Mouse (Mus musculus) thymus, adult 2 months (tissue): ENCODE results near the gene Shisa2. TPM values are rescaled to one million over a fixed set of nuclear protein-coding genes. Genes with fewer than 3 reads are reported as not detected.
A peak's percentile ranks its signal among the peaks of the same experiment; 100 is the strongest.

Experiments
- DNase-seq: peaks from one replicate; pipeline ENCODE4 v3.0.0; 2021
- H3K27ac ChIP-seq: fragments of 200-500 bp; 2 replicates; pipeline ENCODE4 v1.5.1; 2012; ENCODE audit warnings: low read length, control low read depth; ENCODE audit not compliant: control insufficient read depth, insufficient read depth
- H3K27me3 ChIP-seq: fragments of 200-500 bp; 2 replicates; pipeline ENCODE4 v1.6.1; 2012; ENCODE audit warnings: mild to moderate bottlenecking, low read length, moderate library complexity, mixed read lengths; ENCODE audit not compliant: control insufficient read depth, insufficient read depth
- H3K36me3 ChIP-seq: fragments of 200-500 bp; 2 replicates; pipeline ENCODE4 v1.6.1; 2012; ENCODE audit warnings: mild to moderate bottlenecking, low read length, moderate library complexity; ENCODE audit not compliant: control insufficient read depth, insufficient read depth
- H3K4me1 ChIP-seq: fragments of 200-500 bp; replicated peaks from 2 replicates; pipeline ENCODE4 v1.6.1; 2012; ENCODE audit warnings: low read length; ENCODE audit not compliant: control insufficient read depth, insufficient read depth
- H3K4me3 ChIP-seq: fragments of 200-500 bp; 2 replicates; pipeline ENCODE4 v1.5.1; 2012; ENCODE audit warnings: mild to moderate bottlenecking, low read length, control low read depth, moderate library complexity; ENCODE audit not compliant: control insufficient read depth, insufficient read depth
- CTCF ChIP-seq: fragments of 200-500 bp; IDR thresholded peaks from 2 replicates; pipeline ENCODE4 v1.5.1; 2012; ENCODE audit warnings: mild to moderate bottlenecking, control low read depth, low read length, moderate library complexity, borderline replicate concordance; ENCODE audit not compliant: control insufficient read depth, poor library complexity, insufficient read depth; ENCODE audit errors: extremely low read depth
- POLR2A ChIP-seq: fragments of 200-500 bp; IDR thresholded peaks from 2 replicates; pipeline ENCODE4 v1.6.1; 2012; ENCODE audit warnings: mild to moderate bottlenecking, low read length, control low read depth, moderate library complexity; ENCODE audit not compliant: control insufficient read depth, poor library complexity, insufficient read depth; ENCODE audit errors: extremely low read depth
- WGBS: fragments of 180-500 bp; shearing (Covaris S2); methylation state at CpG from one replicate; pipeline ENCODE4 v1.1.7; 2018; 5-methylcytosine and 5-hydroxymethylcytosine counted together
- polyA plus RNA-seq: library from polyadenylated mRNA; depleted of rRNA; stranded (reverse); fragments of >200 nt; gene quantifications from 2 replicates; pipeline ENCODE4 v1.2.3, GENCODE M21; 2012

Gene Shisa2
- polyA plus RNA-seq, 1 experiment = 37.2 TPM

DNA sequence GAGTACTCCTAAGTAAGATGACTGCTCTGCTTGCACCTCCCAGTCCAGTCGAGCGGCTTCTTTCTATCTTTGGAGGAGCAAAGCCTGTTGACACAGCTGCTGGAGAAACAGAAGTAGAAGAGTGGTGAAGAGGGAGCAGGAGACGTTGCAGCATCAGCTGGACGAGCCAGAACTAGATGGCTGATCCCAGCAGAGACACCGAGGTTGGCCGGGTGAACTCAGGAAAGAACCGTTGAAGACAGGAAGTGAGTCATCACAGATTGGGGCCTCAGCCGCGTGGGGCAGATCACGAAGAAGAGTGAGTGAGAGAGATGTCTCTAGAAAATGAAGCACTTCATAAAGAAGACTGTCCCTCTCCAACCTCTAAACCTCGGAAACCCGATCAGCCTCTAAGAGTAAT, 18.5 kb downstream of the Shisa2 start:
- Histone ChIP-seq H3K27ac (no peak overlapping the region), H3K4me3 (no peak overlapping the region), H3K27me3 (no peaks in the 10 kb centered on the region), H3K36me3 (no peaks in the 10 kb centered on the region), H3K4me1 (peaks cover 24% of the 10 kb centered on the region)
- TF ChIP-seq CTCF (no peak), POLR2A (no peak)
- peak; percentile 39 for DNase-seq
- 8% methylated on average over 12 of the region's 12 CpGs for WGBS

DNA sequence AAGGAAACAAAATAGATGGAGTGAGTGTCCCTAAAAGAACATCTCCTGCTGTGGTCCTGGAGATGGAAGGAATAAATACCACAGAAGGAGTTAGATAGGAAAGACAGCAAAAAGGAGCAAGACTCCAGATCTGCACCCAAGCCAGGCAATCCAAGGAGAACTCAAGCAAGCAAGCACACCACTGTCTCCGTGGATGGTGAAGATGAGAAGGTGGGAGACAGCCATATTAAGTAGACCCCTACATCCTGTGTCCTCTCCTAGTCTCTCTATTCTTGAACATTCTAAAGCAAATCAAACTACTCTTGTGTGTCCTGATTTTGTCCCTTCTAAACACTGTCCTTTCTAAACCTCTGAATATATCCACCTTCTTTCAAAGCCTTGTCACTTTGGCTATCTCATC, 19.1 kb downstream of the Shisa2 start:
- no peak overlapping the region for H3K4me3 ChIP-seq
- no peaks in the 10 kb centered on the region for H3K27me3 ChIP-seq
- TF ChIP-seq POLR2A (no peak), CTCF (no peak)
- H3K4me1 ChIP-seq = peaks cover 24% of the 10 kb centered on the region
- no peak overlapping the region for H3K27ac ChIP-seq
- H3K36me3 ChIP-seq = no peaks in the 10 kb centered on the region
- DNase-seq = no peak
- 88% methylated on average over 1 of the region's 1 CpGs for WGBS

DNA sequence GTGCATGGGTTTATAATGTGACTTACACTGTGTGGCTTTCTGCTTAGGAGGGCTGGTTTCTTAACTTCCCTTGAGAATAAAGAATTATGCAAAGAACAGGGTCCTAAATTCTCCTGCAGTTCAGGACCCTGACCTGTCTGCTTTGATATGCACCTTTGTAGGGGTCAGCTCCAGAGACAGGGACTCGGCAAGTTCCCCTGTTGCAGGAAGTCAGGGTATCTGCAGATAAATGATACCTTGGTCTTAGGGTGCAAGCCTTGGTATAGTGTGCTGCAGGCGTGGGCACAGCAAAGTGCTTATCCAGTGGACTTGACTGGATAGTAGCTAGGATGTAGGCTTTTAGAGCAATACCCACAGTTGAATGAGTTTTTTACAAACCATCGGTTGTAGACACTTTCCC, 19.8 kb downstream of the Shisa2 start:
- Histone ChIP-seq H3K4me1 (peaks cover 24% of the 10 kb centered on the region), H3K36me3 (no peaks in the 10 kb centered on the region), H3K4me3 (no peak overlapping the region), H3K27ac (no peak overlapping the region), H3K27me3 (no peaks in the 10 kb centered on the region)
- 61% methylated on average over 3 of the region's 3 CpGs for WGBS
- DNase-seq = no peak
- TF ChIP-seq CTCF = no peak
- TF ChIP-seq POLR2A = no peak

DNA sequence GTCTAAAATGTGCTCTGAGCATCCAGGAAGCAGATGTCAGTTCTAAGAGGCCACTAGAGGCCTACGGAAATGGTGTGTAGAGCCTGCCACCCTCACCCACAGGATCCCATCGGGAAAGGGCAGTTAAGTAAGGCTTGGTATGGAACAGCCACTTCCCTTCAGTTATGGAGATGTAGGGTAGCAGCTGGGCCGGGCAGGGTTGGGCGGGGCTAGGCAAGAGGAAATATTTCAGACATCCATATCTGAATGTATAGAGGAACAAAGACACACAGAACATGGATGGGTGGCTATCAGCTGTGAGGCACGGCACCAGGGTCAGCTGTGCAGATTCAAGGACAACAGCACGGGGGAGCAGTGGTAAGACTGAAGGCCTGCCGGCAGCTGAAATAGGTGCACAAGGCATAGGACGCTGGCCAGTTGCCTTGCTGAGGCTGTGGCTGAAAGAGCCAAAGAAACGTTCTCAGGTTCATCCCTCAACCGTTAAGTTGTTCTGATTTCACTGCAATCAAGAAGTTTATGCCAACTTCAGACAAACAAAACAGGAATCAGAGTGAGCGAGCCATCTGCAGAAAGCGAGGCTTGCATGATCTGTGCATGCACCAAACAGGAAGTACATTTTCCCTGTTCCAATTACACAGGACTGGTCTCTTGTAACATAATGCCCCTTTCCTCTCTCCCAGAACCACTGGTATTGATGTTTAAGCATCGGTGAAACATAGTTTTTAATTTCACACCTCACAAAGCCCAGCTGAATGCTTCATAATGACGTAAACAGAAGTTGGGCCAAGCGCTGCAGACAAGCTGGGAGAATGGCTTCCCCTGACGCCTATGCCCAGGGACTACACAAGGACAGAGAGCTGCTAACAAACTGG, 22.0 kb downstream of the Shisa2 start:
- Histone ChIP-seq H3K36me3 (no peaks in the 10 kb centered on the region), H3K4me3 (no peak overlapping the region), H3K27ac (no peak overlapping the region), H3K4me1 (peaks cover 24% of the 10 kb centered on the region), H3K27me3 (no peaks in the 10 kb centered on the region)
- TF ChIP-seq CTCF (no peak), POLR2A (no peak)
- no peak for DNase-seq
- WGBS = 72% methylated on average over 16 of the region's 16 CpGs

DNA sequence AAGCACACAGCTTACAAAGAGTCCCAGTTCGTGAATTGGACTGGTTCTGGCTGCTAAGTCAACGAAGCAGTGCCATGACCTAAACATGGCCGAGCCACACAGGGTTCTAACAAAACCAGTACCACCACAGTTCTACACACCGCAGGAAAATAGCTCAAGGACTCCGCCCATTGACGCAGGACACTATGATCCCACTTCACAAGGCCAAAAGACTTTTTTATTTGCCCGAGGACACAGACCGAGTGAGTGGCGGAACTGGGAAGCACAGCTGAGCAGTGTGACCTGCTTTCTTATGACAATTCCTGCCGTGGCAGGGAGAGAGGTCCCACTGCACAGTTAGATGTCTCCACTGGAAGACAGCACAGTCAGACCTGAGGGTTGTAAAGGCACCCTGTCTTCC, 23.5 kb downstream of the Shisa2 start:
- Histone ChIP-seq H3K27me3 (no peaks in the 10 kb centered on the region), H3K4me3 (no peak overlapping the region), H3K4me1 (peaks cover 21% of the 10 kb centered on the region), H3K27ac (no peak overlapping the region), H3K36me3 (no peaks in the 10 kb centered on the region)
- no peak for TF ChIP-seq CTCF
- TF ChIP-seq POLR2A = no peak
- no peak for DNase-seq
- 94% methylated on average over 10 of the region's 10 CpGs for WGBS

DNA sequence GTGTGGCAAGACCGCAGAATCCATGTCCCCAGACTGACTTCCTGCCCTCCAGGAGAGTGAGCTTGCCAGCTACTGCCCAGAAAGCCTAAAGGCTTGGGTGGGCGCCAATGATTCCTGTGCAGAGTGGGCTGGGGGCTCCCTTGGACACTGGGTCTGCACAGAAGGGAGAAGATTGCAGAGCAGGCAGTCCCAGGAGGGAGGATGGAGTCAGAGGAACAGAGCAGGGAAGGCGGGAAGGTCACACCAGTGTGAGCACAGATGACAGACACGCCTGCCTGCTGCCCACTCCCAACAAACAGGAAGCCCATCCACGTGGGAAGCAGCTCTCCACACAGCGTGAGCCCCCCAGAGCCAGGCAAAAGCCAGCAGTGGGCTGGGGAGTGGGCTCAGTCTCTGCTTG, 24.2 kb downstream of the Shisa2 start:
- Histone ChIP-seq H3K36me3 (no peaks in the 10 kb centered on the region), H3K4me1 (peaks cover 14% of the 10 kb centered on the region), H3K27me3 (no peaks in the 10 kb centered on the region), H3K4me3 (no peak overlapping the region), H3K27ac (no peak overlapping the region)
- 90% methylated on average over 6 of the region's 6 CpGs for WGBS
- TF ChIP-seq POLR2A = no peak
- TF ChIP-seq CTCF = no peak
- no peak for DNase-seq

DNA sequence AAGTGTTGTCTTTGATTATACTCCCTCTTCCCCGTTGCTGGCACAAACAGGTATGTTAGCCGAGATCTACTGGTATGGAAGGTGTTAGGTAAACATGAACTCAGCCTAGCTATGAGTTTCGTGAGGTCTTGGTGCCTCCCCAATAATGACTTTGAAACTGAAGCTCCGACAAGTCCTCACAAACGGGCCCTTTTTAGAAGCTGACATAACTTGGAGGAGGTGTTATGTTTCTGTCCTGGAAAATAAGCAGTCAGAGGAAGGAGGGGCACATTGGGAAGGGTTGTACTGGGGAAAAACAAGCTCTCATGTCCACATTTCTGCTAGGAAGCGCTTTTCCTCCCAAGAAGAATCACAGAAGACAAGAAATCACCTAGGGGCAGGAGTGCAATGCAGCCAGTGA, 31.5 kb downstream of the Shisa2 start:
- Histone ChIP-seq H3K4me3 (no peak overlapping the region), H3K27me3 (no peaks in the 10 kb centered on the region), H3K4me1 (no peaks in the 10 kb centered on the region), H3K36me3 (no peaks in the 10 kb centered on the region), H3K27ac (no peak overlapping the region)
- WGBS = 95% methylated on average over 6 of the region's 6 CpGs
- no peak for DNase-seq
- TF ChIP-seq CTCF (no peak), POLR2A (no peak)

DNA sequence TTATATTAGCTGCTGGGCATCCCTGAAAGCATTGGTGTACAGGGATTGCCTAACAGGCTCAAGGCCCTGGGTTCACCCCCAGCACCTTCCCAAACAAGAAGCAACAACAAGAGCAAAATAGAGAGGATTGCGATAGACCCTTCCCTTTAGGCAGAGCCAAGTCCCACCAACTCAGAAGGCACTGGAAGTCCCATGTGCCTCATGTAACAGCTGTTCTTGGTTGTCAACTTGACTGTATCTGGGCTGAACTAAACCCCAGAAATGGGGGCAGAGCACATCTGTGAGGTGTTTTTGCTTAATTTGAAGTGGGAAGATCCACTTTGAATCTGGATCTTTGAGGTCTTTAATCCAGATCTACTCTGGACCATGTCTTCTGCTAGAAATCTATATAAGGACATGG, 32.0 kb downstream of the Shisa2 start:
- no peak for DNase-seq
- Histone ChIP-seq H3K4me1 (no peaks in the 10 kb centered on the region), H3K27ac (no peak overlapping the region), H3K4me3 (no peak overlapping the region), H3K36me3 (no peaks in the 10 kb centered on the region), H3K27me3 (no peaks in the 10 kb centered on the region)
- TF ChIP-seq POLR2A (no peak), CTCF (no peak)
- WGBS = 97% methylated on average over 1 of the region's 1 CpGs
